Mouse (Mus musculus): ENCODE results near the gene Apaf1.
A peak's percentile ranks its signal among the peaks of the same experiment; 100 is the strongest.

Apaf1 gene

DNA sequence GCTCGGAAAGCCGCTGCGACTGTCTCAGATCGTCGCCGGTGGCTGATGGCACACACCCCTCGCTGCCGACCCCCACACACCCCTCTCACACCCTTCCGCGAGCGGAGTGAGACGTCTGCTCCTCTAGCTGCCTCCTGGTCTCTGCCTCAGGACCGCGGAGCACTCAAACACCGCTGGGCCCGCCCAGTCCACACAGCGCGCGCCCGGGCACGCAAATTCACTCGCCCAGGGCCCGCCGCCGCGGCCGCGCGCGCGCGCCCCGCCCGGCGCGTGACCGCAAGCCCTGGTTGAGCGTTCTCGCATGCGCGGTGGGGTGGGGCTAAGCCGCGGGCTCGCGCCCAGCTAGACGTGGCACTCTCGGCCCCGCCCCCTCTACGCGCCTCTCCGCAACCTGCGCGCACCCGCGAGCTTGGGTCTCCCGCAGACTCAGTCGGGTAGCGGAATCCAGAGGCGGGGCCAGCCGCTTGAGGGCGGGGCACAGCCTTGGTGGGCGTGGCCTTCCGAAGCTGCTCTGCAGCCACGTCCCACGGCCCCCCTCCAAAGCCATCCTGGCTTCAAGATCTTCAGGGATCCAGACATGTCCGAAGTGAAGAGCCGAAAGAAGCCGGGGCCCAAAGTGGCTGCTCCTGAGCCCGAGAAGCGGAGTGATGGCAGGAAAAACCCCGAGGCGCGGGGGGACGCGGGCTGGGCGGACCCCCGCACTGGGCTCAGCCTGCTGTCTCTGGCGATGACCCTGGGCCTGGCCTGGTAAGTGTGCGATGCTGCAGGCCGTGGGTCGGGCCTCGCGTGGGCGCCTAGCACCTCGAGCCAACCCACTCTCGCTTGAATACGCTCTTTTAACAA lies at the start of gene Apaf1, which contains the start of gene Ikbip:
Gene Apaf1, minus strand, starts transcription at position 221 of the 843 bp plus-strand sequence.
Gene Ikbip, plus strand, starts transcription at position 391 of the 843 bp plus-strand sequence.
- peak; percentile 100 for DNase-seq (ENCODE audit: low read depth, low spot score)

GRCm38 (mm10) chr10:91131565-91131964 lies 49.0 kb upstream of the Apaf1 start:
- no peak for DNase-seq (ENCODE audit: low read depth, low spot score)

DNA sequence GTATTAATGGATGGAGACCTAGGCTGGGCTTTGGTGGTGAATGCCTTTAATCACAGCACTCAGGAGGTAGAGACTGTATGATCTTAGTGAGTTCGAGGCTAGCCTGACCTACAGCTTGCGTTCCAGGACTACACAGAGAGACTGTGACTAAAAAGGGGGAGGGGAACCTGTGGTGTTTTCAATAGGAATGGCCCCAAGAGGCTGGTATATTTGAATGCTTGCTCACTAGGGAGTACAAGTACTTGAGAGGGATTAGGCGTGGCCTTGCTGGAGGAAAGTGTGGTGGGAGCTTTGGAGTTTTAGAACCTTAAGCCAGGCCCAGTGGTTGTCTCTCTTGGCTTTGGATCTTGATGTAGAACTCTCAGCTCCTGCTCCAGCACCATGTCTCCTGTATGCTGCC lies 48.2 kb upstream of the Apaf1 start:
- no peak for DNase-seq (ENCODE audit: low read depth, low spot score)

- no peak for DNase-seq (ENCODE audit: low read depth, low spot score)
Observed at GRCm38 (mm10) chr10:91128551-91129160, 46.1 kb upstream of the Apaf1 start.

DNA sequence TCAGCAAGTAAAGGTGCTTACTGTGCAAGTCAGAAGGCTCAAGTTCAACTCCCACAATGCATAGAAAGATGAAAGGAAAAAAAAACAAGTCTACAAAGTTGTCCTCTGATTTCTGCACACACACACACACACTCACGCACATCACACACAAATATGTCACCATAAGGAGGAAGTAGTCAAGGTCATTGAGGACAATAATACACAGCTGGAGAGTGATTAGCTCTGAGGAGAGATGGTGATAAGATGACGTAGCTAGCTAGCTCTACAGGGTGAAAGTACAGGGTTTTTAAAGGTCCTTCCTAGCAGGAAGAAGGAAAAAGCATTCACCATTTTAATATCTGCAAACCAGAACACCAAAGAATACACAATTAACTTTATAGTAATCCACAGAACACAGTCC lies 44.8 kb upstream of the Apaf1 start:
- DNase-seq (ENCODE audit: low read depth, low spot score): no peak

DNA sequence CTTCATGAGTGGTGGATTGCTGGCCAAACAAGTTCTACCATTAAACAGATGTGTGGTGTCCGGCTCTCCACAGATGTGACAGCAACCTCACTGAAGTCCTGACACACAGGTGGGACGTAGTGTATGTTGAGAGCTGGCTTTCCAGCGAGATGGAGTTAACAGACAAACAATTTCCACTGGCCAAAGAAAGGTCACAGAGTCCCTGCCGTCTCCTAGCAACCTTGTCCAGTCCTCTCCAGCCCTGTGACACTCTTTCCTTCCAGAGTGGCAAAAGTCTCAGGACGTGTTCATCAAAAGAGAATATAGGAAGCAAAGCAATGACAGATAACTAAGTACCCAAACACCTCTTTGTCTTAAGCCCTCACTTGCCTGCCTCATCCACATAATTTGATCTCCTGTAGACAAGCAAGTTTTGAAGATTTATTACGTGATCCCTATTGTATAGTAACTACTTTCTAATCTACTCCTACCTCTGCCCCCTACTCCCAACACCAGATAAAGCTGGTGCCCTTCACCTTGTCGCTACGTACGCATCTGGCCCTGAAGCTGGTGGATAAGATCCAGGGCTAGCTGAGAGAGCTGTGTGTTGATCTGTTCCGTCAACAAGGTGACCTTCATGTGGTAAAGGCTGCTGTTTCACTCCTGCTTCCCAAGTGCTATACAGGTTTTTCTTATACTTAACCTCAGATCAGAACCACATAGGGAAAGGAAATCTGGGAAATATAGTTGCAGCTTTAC lies 44.2 kb upstream of the Apaf1 start:
- DNase-seq (ENCODE audit: low read depth, low spot score): no peak

DNA sequence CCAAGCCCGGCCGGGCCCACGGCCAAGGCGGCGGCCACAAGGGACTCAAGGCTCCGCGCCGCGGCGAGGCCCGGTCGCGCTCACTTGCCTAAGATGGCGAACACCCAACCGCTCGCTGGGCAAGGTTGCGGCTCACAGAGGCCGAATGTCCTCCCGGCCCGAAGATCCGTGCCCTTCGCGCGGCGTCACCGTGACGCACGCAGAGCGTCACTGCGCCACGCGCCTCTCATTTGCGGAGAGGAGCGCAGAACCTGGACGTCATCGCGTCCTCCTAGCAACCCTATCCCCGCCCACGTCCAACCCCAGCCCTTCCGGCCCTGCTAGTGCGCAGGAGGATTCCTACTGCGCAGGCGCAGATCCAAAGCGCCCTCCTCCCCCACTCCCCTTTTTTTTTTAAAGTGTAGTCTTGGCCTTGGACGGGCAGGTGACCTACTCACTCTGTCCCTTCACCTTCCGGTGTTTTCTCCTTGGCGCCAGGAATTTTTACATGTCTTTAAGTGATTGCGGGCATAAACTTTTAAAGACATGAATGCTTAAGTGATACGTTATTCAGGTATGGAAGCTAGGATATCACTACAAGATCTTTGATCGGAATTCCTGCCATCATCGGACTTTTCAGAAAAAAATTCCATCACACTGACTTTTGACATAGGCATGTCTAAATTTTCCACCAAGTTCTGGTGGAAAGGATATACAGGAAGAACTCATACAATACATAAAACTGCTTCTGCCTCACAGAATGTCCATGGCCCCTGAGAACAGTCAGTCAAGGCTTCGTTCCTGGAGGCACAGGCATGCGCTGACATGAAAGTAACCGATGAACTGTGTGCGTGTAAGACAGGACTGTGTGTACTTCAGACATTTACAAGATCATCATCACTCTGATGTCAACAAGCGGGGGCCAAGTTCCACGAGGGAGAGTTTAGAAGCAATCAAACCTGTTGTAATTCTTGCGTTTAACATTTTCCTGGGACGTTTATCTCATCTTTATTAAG lies 41.6 kb upstream of the Apaf1 start, which contains the start of gene Slc25a3:
Gene Slc25a3, minus strand, starts transcription at position 232 of the 995 bp plus-strand sequence.
- peak; percentile 99 for DNase-seq (ENCODE audit: low read depth, low spot score)

- DNase-seq (ENCODE audit: low read depth, low spot score): no peak
Observed at GRCm38 (mm10) chr10:91123281-91123827, 40.8 kb upstream of the Apaf1 start.

GRCm38 (mm10) chr10:91122646-91123045 lies 40.1 kb upstream of the Apaf1 start:
- DNase-seq (ENCODE audit: low read depth, low spot score): peak; percentile 33

- no peak for DNase-seq (ENCODE audit: low read depth, low spot score)
Observed at GRCm38 (mm10) chr10:91116958-91117357, 34.4 kb upstream of the Apaf1 start.

GRCm38 (mm10) chr10:91109841-91110240 lies 27.3 kb upstream of the Apaf1 start:
- no peak for DNase-seq (ENCODE audit: low read depth, low spot score)

GRCm38 (mm10) chr10:91105981-91106380 lies 23.4 kb upstream of the Apaf1 start:
- no peak for DNase-seq (ENCODE audit: low read depth, low spot score)

DNA sequence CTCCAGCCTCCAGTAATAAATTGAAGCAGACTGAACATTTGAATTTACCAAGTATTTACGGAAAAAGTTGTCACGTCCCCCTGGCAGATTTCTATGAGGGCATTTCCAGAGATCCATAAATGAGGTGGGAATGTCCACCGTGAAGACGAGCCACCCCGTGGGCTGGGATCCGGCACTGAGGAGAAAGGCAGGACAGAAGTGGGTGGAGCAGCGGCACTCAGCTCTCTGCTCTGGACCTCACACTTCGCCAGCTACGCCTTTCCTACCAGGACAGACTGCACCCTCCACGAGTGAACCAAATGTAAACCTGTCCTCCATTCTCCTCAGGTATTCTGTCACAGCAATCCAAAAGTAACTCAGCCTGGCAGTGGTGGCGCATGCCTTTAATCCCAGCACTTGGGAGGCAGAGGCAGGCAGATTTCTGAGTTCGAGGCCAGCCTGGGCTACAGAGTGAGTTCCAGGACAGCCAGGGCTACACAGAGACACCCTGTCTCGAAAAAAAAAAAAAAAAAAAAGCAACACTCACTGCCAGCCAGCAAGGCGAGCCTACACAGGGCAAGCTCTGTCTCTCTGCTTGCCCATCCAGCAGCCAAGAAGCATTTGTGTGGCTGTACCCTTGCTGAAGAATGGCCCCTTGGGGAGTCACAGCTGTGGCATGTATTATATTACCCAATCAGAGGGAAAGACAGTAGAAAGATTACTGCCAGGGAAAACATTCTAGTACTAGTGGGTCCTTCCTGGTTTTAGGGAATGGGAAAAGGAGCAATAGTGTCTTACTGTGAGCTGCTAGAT lies 20.4 kb upstream of the Apaf1 start:
- no peak for DNase-seq (ENCODE audit: low read depth, low spot score)

- DNase-seq (ENCODE audit: low read depth, low spot score): no peak
Observed at GRCm38 (mm10) chr10:91101936-91102335, 19.4 kb upstream of the Apaf1 start.

DNA sequence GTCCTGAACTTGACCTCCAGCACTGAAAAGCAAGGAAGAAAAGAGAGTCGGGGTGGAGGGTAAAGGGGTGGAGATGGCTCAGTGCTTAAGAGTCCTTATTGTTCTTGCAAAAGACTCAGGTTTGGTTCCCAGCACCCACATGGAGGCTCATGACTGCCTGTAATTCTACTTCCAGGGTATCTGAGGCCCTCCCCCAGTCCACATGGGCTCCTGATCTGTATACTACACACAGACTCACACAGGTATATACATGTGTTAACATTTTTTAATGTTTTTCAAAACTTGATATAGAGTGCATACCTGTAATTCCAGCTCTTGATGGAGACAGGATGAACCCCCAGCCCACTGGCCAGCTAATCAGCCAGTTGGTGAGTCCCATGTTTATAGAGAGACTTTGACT lies 17.5 kb upstream of the Apaf1 start:
- no peak for DNase-seq (ENCODE audit: low read depth, low spot score)

- DNase-seq (ENCODE audit: low read depth, low spot score): no peak
Observed at GRCm38 (mm10) chr10:91098056-91098455, 15.5 kb upstream of the Apaf1 start.

GRCm38 (mm10) chr10:91094251-91095104 lies 11.9 kb upstream of the Apaf1 start:
- DNase-seq (ENCODE audit: low read depth, low spot score): no peak

DNA sequence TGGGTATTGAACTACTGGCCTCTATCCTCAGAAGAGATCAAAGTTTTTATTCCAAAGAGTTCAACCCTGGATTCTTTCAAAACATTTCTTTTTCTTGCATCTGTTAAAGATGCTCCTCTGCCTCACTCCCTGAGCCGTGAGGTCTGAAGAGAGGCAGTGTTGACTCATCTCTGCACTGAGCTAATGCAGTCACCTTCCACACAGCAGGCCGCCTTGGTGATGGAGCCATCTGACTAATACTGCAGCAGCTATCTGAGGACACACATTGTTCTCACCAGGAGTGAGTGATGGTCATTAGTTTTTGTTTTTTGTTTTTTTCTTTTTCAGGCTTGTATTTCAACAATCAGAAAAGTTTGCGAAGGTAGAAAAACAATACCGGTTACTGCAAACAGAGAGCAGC lies 10.2 kb upstream of the Apaf1 start:
- DNase-seq (ENCODE audit: low read depth, low spot score): no peak

DNA sequence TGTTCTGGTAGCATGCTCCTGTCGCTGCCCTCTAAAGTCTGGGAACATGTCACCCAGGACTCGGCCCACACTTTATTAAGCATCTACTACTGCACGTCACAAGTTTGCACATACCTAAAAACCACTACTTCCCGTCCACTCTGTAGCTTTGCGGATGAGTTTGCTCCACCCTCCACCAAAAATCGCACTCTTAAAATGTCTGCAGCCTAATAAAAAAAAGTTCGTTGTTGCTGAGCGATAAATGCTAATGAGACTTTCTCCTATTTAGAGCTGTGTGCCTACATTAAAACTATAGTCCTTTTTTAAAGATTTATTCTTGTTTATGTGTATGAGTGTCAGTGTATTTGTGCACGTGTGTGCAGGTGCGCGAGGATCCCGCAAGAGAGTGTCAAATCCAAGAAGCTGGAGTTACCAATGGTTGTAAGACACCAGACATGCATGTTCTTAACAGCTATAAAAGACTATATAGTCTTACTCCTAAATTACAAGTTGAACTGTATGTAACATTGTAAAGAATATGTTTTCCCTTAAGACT lies 890 bp upstream of the Apaf1 start:
- DNase-seq (ENCODE audit: low read depth, low spot score): no peak
